Mouse (Mus musculus): ENCODE results near the gene Cep131. TPM values are rescaled to one million over a fixed set of nuclear protein-coding genes. Genes with fewer than 3 reads are reported as not detected.

The Cep131 gene
- polyA plus RNA-seq, 1 experiment from 2014 or later: 19.2 TPM

GRCm38 (mm10) chr11:120067834-120068233 is 18.8 kb downstream of the Cep131 start:
- H3K36me3 ChIP-seq (ENCODE audit: control insufficient read depth, insufficient read depth, low read length): peaks cover 19% of the 10 kb centered on the region
- H3K4me3 ChIP-seq (ENCODE audit: low read depth, low read length): no peak overlapping the region
- H3K27me3 ChIP-seq (replicated peaks; ENCODE audit: control insufficient read depth, insufficient read depth, low read length): no peaks in the 10 kb centered on the region
- 74% methylated on average over 17 of the region's 17 CpGs for WGBS
- ATAC-seq (replicated peaks; ENCODE audit: low FRiP score) (no peak), DNase-seq (ENCODE audit: low spot score) (no peak)
- no peak overlapping the region for H3K9ac ChIP-seq (ENCODE audit: low read depth, low read length)
- no peak overlapping the region for H3K4me2 ChIP-seq
- H3K9me3 ChIP-seq (ENCODE audit: control insufficient read depth, low read length): no peaks in the 10 kb centered on the region
- no peaks in the 10 kb centered on the region for H3K4me1 ChIP-seq (replicated peaks; ENCODE audit: control insufficient read depth, insufficient read depth, low read length)
- no peak overlapping the region for H3K27ac ChIP-seq (ENCODE audit: low read depth, low read length)

- 0 out of 2 replicates have a peak overlapping the region, but pooled peaks have one; percentile 13 for H3K9ac ChIP-seq (ENCODE audit: low read depth, low read length)
- ATAC-seq (replicated peaks; ENCODE audit: low FRiP score) (peak; percentile 54; the same call in 1 of the 2 replicates), DNase-seq (ENCODE audit: low spot score) (peak; percentile 54)
- H3K4me2 ChIP-seq: peak overlapping the region; percentile 45
- no peak overlapping the region for H3K27ac ChIP-seq (ENCODE audit: low read depth, low read length)
- H3K9me3 ChIP-seq (ENCODE audit: control insufficient read depth, low read length): no peaks in the 10 kb centered on the region
- WGBS: 28% methylated on average over 10 of the region's 10 CpGs
- no peaks in the 10 kb centered on the region for H3K27me3 ChIP-seq (replicated peaks; ENCODE audit: control insufficient read depth, insufficient read depth, low read length)
- no peaks in the 10 kb centered on the region for H3K4me1 ChIP-seq (replicated peaks; ENCODE audit: control insufficient read depth, insufficient read depth, low read length)
- no peak overlapping the region for H3K4me3 ChIP-seq (ENCODE audit: low read depth, low read length)
- peaks cover 11% of the 10 kb centered on the region for H3K36me3 ChIP-seq (ENCODE audit: control insufficient read depth, insufficient read depth, low read length)
These were observed 21.3 kb downstream of the Cep131 start for GRCm38 (mm10) chr11:120065291-120065690.

- no peak for DNase-seq (ENCODE audit: low spot score)
- H3K4me2 ChIP-seq: no peak overlapping the region
- no peak overlapping the region for H3K4me3 ChIP-seq (ENCODE audit: low read depth, low read length)
- no peak overlapping the region for H3K9ac ChIP-seq (ENCODE audit: low read depth, low read length)
- 86% methylated on average over 11 of the region's 11 CpGs for WGBS
- H3K36me3 ChIP-seq (ENCODE audit: control insufficient read depth, insufficient read depth, low read length): peaks cover 8% of the 10 kb centered on the region
- no peak overlapping the region for H3K27ac ChIP-seq (ENCODE audit: low read depth, low read length)
- H3K27me3 ChIP-seq (replicated peaks; ENCODE audit: control insufficient read depth, insufficient read depth, low read length): no peaks in the 10 kb centered on the region
- no peaks in the 10 kb centered on the region for H3K4me1 ChIP-seq (replicated peaks; ENCODE audit: control insufficient read depth, insufficient read depth, low read length)
- no peak for ATAC-seq (replicated peaks; ENCODE audit: low FRiP score)
- H3K9me3 ChIP-seq (ENCODE audit: control insufficient read depth, low read length): no peaks in the 10 kb centered on the region
These were observed 22.0 kb downstream of the Cep131 start for GRCm38 (mm10) chr11:120064668-120065040.

- H3K4me2 ChIP-seq: no peak overlapping the region
These were observed 22.5 kb downstream of the Cep131 start for GRCm38 (mm10) chr11:120064006-120064667.

GRCm38 (mm10) chr11:120063326-120063725 is 23.3 kb downstream of the Cep131 start:
- ATAC-seq (replicated peaks; ENCODE audit: low FRiP score): no peak

More at GRCm38 (mm10) chr11:120064006-120064667, 22.5 kb downstream of the Cep131 start:
- DNase-seq (ENCODE audit: low spot score) (no peak), ATAC-seq (replicated peaks; ENCODE audit: low FRiP score) (no peak)
- no peak overlapping the region for H3K4me3 ChIP-seq (ENCODE audit: low read depth, low read length)
- no peaks in the 10 kb centered on the region for H3K4me1 ChIP-seq (replicated peaks; ENCODE audit: control insufficient read depth, insufficient read depth, low read length)
- H3K27me3 ChIP-seq (replicated peaks; ENCODE audit: control insufficient read depth, insufficient read depth, low read length): no peaks in the 10 kb centered on the region
- 69% methylated on average over 13 of the region's 13 CpGs for WGBS
- no peaks in the 10 kb centered on the region for H3K9me3 ChIP-seq (ENCODE audit: control insufficient read depth, low read length)
- no peak overlapping the region for H3K27ac ChIP-seq (ENCODE audit: low read depth, low read length)
- H3K9ac ChIP-seq (ENCODE audit: low read depth, low read length): no peak overlapping the region
- H3K36me3 ChIP-seq (ENCODE audit: control insufficient read depth, insufficient read depth, low read length): peaks cover 8% of the 10 kb centered on the region

GRCm38 (mm10) chr11:120060634-120061033 is 26.0 kb downstream of the Cep131 start:
- DNase-seq (ENCODE audit: low spot score) (no peak), ATAC-seq (replicated peaks; ENCODE audit: low FRiP score) (no peak)
- Histone ChIP-seq H3K4me1 (replicated peaks; ENCODE audit: control insufficient read depth, insufficient read depth, low read length) (no peaks in the 10 kb centered on the region), H3K9ac (ENCODE audit: low read depth, low read length) (no peak overlapping the region), H3K4me2 (no peak overlapping the region), H3K4me3 (ENCODE audit: low read depth, low read length) (no peak overlapping the region), H3K9me3 (ENCODE audit: control insufficient read depth, low read length) (no peaks in the 10 kb centered on the region), H3K27ac (ENCODE audit: low read depth, low read length) (no peak overlapping the region), H3K36me3 (ENCODE audit: control insufficient read depth, insufficient read depth, low read length) (no peaks in the 10 kb centered on the region), H3K27me3 (replicated peaks; ENCODE audit: control insufficient read depth, insufficient read depth, low read length) (no peaks in the 10 kb centered on the region)
- WGBS: 85% methylated on average over 8 of the region's 8 CpGs

More at GRCm38 (mm10) chr11:120063326-120063725, 23.3 kb downstream of the Cep131 start:
- Histone ChIP-seq H3K27ac (ENCODE audit: low read depth, low read length) (no peak overlapping the region), H3K4me2 (no peak overlapping the region), H3K4me3 (ENCODE audit: low read depth, low read length) (no peak overlapping the region), H3K9me3 (ENCODE audit: control insufficient read depth, low read length) (no peaks in the 10 kb centered on the region), H3K4me1 (replicated peaks; ENCODE audit: control insufficient read depth, insufficient read depth, low read length) (no peaks in the 10 kb centered on the region), H3K36me3 (ENCODE audit: control insufficient read depth, insufficient read depth, low read length) (peaks cover 8% of the 10 kb centered on the region), H3K9ac (ENCODE audit: low read depth, low read length) (no peak overlapping the region), H3K27me3 (replicated peaks; ENCODE audit: control insufficient read depth, insufficient read depth, low read length) (no peaks in the 10 kb centered on the region)
- WGBS: 73% methylated on average over 5 of the region's 5 CpGs
- no peak for DNase-seq (ENCODE audit: low spot score)

GRCm38 (mm10) chr11:120055953-120056732 is 30.5 kb downstream of the Cep131 start:
- 85% methylated on average over 12 of the region's 12 CpGs for WGBS
- H3K4me2 ChIP-seq: no peak overlapping the region
- no peak overlapping the region for H3K27ac ChIP-seq (ENCODE audit: low read depth, low read length)
- no peaks in the 10 kb centered on the region for H3K4me1 ChIP-seq (replicated peaks; ENCODE audit: control insufficient read depth, insufficient read depth, low read length)
- H3K9me3 ChIP-seq (ENCODE audit: control insufficient read depth, low read length): no peaks in the 10 kb centered on the region
- no peaks in the 10 kb centered on the region; the same call in 1 of the 2 replicates for H3K27me3 ChIP-seq (replicated peaks; ENCODE audit: control insufficient read depth, insufficient read depth, low read length)
- H3K36me3 ChIP-seq (ENCODE audit: control insufficient read depth, insufficient read depth, low read length): no peaks in the 10 kb centered on the region
- ATAC-seq (replicated peaks; ENCODE audit: low FRiP score) (no peak), DNase-seq (ENCODE audit: low spot score) (no peak)
- H3K4me3 ChIP-seq (ENCODE audit: low read depth, low read length): no peak overlapping the region
- no peak overlapping the region for H3K9ac ChIP-seq (ENCODE audit: low read depth, low read length)

- Histone ChIP-seq H3K4me2 (no peak overlapping the region), H3K27ac (ENCODE audit: low read depth, low read length) (no peak overlapping the region), H3K9me3 (ENCODE audit: control insufficient read depth, low read length) (no peaks in the 10 kb centered on the region), H3K9ac (ENCODE audit: low read depth, low read length) (no peak overlapping the region), H3K4me1 (replicated peaks; ENCODE audit: control insufficient read depth, insufficient read depth, low read length) (no peaks in the 10 kb centered on the region), H3K27me3 (replicated peaks; ENCODE audit: control insufficient read depth, insufficient read depth, low read length) (peaks cover 8% of the 10 kb centered on the region), H3K4me3 (ENCODE audit: low read depth, low read length) (no peak overlapping the region), H3K36me3 (ENCODE audit: control insufficient read depth, insufficient read depth, low read length) (no peaks in the 10 kb centered on the region)
- DNase-seq (ENCODE audit: low spot score) (no peak), ATAC-seq (replicated peaks; ENCODE audit: low FRiP score) (no peak)
- 75% methylated on average over 4 of the region's 4 CpGs for WGBS
These were observed 32.8 kb downstream of the Cep131 start for GRCm38 (mm10) chr11:120053846-120054245.

Data from liver, embryonic 11.5 days (tissue).